Mouse (Mus musculus) heart, embryonic 12.5 days (tissue): ENCODE results near the gene Cox8c. TPM values are rescaled to one million over a fixed set of nuclear protein-coding genes. Genes with fewer than 3 reads are reported as not detected.

Source experiments
- ATAC-seq: fragments of 200-750 bp; cut with Nextera tagmentation; 2 replicates; pipeline ENCODE4 v1.8.0; 2017; ENCODE audit warnings: moderate TSS enrichment, moderate library complexity; ENCODE audit not compliant: insufficient number of reproducible peaks, low FRiP score
- H3K27ac ChIP-seq: fragments of 300-500 bp; sonication (generic); 2 replicates; pipeline ENCODE4 v1.5.1; 2016; ENCODE audit warnings: mild to moderate bottlenecking, moderate library complexity; ENCODE audit not compliant: poor library complexity, severe bottlenecking
- H3K27me3 ChIP-seq: fragments of 300-500 bp; sonication (generic); replicated peaks from 2 replicates; pipeline ENCODE4 v1.6.1; 2016; ENCODE audit warnings: mild to moderate bottlenecking, moderate library complexity
- H3K36me3 ChIP-seq: fragments of 300-500 bp; sonication (generic); 2 replicates; pipeline ENCODE4 v1.6.1; 2016; ENCODE audit warnings: mild to moderate bottlenecking, moderate library complexity
- H3K4me1 ChIP-seq: fragments of 300-500 bp; sonication (generic); replicated peaks from 2 replicates; pipeline ENCODE4 v1.6.1; 2016; ENCODE audit warnings: mild to moderate bottlenecking
- H3K4me2 ChIP-seq: fragments of 300-500 bp; sonication (generic); 2 replicates; pipeline ENCODE4 v1.6.1; 2016; ENCODE audit warnings: mild to moderate bottlenecking, moderate library complexity
- H3K4me3 ChIP-seq: fragments of 300-500 bp; sonication (generic); 2 replicates; pipeline ENCODE4 v1.5.1; 2016; ENCODE audit warnings: mild to moderate bottlenecking
- H3K9ac ChIP-seq: fragments of 300-500 bp; sonication (generic); 2 replicates; pipeline ENCODE4 v1.6.1; 2016; ENCODE audit warnings: mild to moderate bottlenecking, moderate library complexity
- H3K9me3 ChIP-seq: fragments of 300-500 bp; sonication (generic); replicated peaks from 2 replicates; pipeline ENCODE4 v1.6.1; 2016; ENCODE audit warnings: mild to moderate bottlenecking, moderate library complexity
- WGBS: fragments of 180-500 bp; shearing (Covaris S2); methylation state at CpG from one replicate; pipeline ENCODE4 v1.1.7; 2016; 5-methylcytosine and 5-hydroxymethylcytosine counted together
- polyA plus RNA-seq: library from polyadenylated mRNA; unstranded; fragments of >200 nt; fragmentation: Nextera tagmentation; extraction: Ambion mirVana; gene quantifications from 2 replicates; pipeline ENCODE4 v1.2.1, GENCODE M21; 2016

The Cox8c gene
- polyA plus RNA-seq, 1 experiment from 2014 or later = not detected

- Histone ChIP-seq H3K27me3 (0 out of 2 replicates have a peak, but pooled peaks cover 5% of the 10 kb centered on the region), H3K9ac (no peak overlapping the region), H3K4me2 (no peak overlapping the region), H3K4me3 (no peak overlapping the region), H3K4me1 (no peaks in the 10 kb centered on the region), H3K36me3 (no peaks in the 10 kb centered on the region), H3K27ac (no peak overlapping the region), H3K9me3 (no peaks in the 10 kb centered on the region)
- WGBS = 86% methylated on average over 2 of the region's 2 CpGs
- ATAC-seq = no peak
Measured at GRCm38 (mm10) chr12:102916073-102916472, 17.0 kb downstream of the Cox8c start.

GRCm38 (mm10) chr12:102929764-102930163, 30.6 kb downstream of the Cox8c start:
- Histone ChIP-seq H3K4me1 (no peaks in the 10 kb centered on the region), H3K36me3 (no peaks in the 10 kb centered on the region), H3K27me3 (no peaks in the 10 kb centered on the region), H3K4me2 (no peak overlapping the region), H3K9ac (no peak overlapping the region), H3K9me3 (no peaks in the 10 kb centered on the region), H3K27ac (no peak overlapping the region), H3K4me3 (no peak overlapping the region)
- ATAC-seq = no peak
- WGBS = 66% methylated on average over 4 of the region's 4 CpGs

GRCm38 (mm10) chr12:102930335-102930734, 31.2 kb downstream of the Cox8c start:
- H3K27me3 ChIP-seq = no peaks in the 10 kb centered on the region
- H3K4me1 ChIP-seq = no peaks in the 10 kb centered on the region
- WGBS = 56% methylated on average over 1 of the region's 1 CpGs
- no peak for ATAC-seq
- no peak overlapping the region for H3K4me3 ChIP-seq
- H3K27ac ChIP-seq = no peak overlapping the region
- no peaks in the 10 kb centered on the region; the same call in 1 of the 2 replicates for H3K9me3 ChIP-seq
- no peak overlapping the region for H3K4me2 ChIP-seq
- H3K9ac ChIP-seq = no peak overlapping the region
- H3K36me3 ChIP-seq = no peaks in the 10 kb centered on the region

- Histone ChIP-seq H3K4me2 (no peak overlapping the region), H3K4me3 (no peak overlapping the region), H3K4me1 (no peaks in the 10 kb centered on the region), H3K27ac (no peak overlapping the region), H3K9ac (no peak overlapping the region), H3K36me3 (no peaks in the 10 kb centered on the region), H3K9me3 (no peaks in the 10 kb centered on the region; the same call in 1 of the 2 replicates), H3K27me3 (no peaks in the 10 kb centered on the region)
- 80% methylated on average over 7 of the region's 7 CpGs for WGBS
- no peak for ATAC-seq
Measured at GRCm38 (mm10) chr12:102930789-102931188, 31.7 kb downstream of the Cox8c start.

- WGBS = 58% methylated on average over 1 of the region's 1 CpGs
- H3K36me3 ChIP-seq = no peaks in the 10 kb centered on the region
- no peak for ATAC-seq
Measured at GRCm38 (mm10) chr12:102935892-102936291, 36.8 kb downstream of the Cox8c start.

GRCm38 (mm10) chr12:102945571-102945970, 46.5 kb downstream of the Cox8c start:
- H3K36me3 ChIP-seq = no peaks in the 10 kb centered on the region
- H3K27ac ChIP-seq = no peak overlapping the region
- no peak overlapping the region for H3K4me2 ChIP-seq
- 62% methylated on average over 1 of the region's 1 CpGs for WGBS
- H3K9ac ChIP-seq = no peak overlapping the region
- no peak for ATAC-seq
- peaks cover 11% of the 10 kb centered on the region; the same call in 1 of the 2 replicates for H3K4me1 ChIP-seq
- no peak overlapping the region for H3K4me3 ChIP-seq
- peaks cover 3% of the 10 kb centered on the region; the same call in 1 of the 2 replicates for H3K9me3 ChIP-seq
- peaks cover 24% of the 10 kb centered on the region for H3K27me3 ChIP-seq

More at GRCm38 (mm10) chr12:102935892-102936291, 36.8 kb downstream of the Cox8c start:
- H3K4me1 ChIP-seq = no peaks in the 10 kb centered on the region
- no peak overlapping the region for H3K4me2 ChIP-seq
- H3K27ac ChIP-seq = no peak overlapping the region
- H3K27me3 ChIP-seq = no peaks in the 10 kb centered on the region
- H3K4me3 ChIP-seq = no peak overlapping the region
- H3K9ac ChIP-seq = no peak overlapping the region
- no peaks in the 10 kb centered on the region; the same call in 1 of the 2 replicates for H3K9me3 ChIP-seq

- peaks cover 11% of the 10 kb centered on the region; the same call in 1 of the 2 replicates for H3K4me1 ChIP-seq
- no peak overlapping the region for H3K9ac ChIP-seq
- H3K9me3 ChIP-seq = no peaks in the 10 kb centered on the region
- 22% methylated on average over 10 of the region's 10 CpGs for WGBS
- H3K27me3 ChIP-seq = peaks cover 24% of the 10 kb centered on the region
- no peak overlapping the region for H3K27ac ChIP-seq
- no peaks in the 10 kb centered on the region for H3K36me3 ChIP-seq
- no peak for ATAC-seq
- no peak overlapping the region for H3K4me2 ChIP-seq
- H3K4me3 ChIP-seq = no peak overlapping the region
Measured at GRCm38 (mm10) chr12:102947826-102948225, 48.7 kb downstream of the Cox8c start.

GRCm38 (mm10) chr12:102948778-102949394, 49.8 kb downstream of the Cox8c start, which contains the start of gene Unc79:
Unc79 (plus strand) TSS chr12:102948859.
- peak within 1 kb of the TSS; percentile 18 for H3K9ac ChIP-seq
- peak within 1 kb of the TSS; percentile 89 for H3K4me2 ChIP-seq
- no peak within 1 kb of the TSS for H3K27ac ChIP-seq
- no peaks in the 10 kb centered on the region for H3K9me3 ChIP-seq
- peak within 1 kb of the TSS; percentile 76 for H3K4me3 ChIP-seq
- peaks cover 11% of the 10 kb centered on the region; the same call in 1 of the 2 replicates for H3K4me1 ChIP-seq
- H3K27me3 ChIP-seq = peaks cover 24% of the 10 kb centered on the region
- no peaks in the 10 kb centered on the region for H3K36me3 ChIP-seq
- ATAC-seq = peak; percentile 59
- WGBS = under 1% methylated on average over 48 of the region's 48 CpGs

- 1% methylated on average over 42 of the region's 42 CpGs for WGBS
- H3K27me3 ChIP-seq = peaks cover 24% of the 10 kb centered on the region
- peak; percentile 66; the same call in 1 of the 2 replicates for ATAC-seq
- peak overlapping the region; percentile 89 for H3K4me2 ChIP-seq
- H3K9ac ChIP-seq = peak overlapping the region; percentile 18; the same call in 1 of the 2 replicates
- H3K27ac ChIP-seq = no peak overlapping the region
- H3K36me3 ChIP-seq = no peaks in the 10 kb centered on the region
- peak overlapping the region; percentile 76 for H3K4me3 ChIP-seq
- H3K9me3 ChIP-seq = no peaks in the 10 kb centered on the region
- peaks cover 11% of the 10 kb centered on the region; the same call in 1 of the 2 replicates for H3K4me1 ChIP-seq
Measured at GRCm38 (mm10) chr12:102949395-102950208, 50.5 kb downstream of the Cox8c start.
